Mouse (Mus musculus) mouse trophoblast stem cell (cell line): ENCODE measurements around the gene Castor1.

Experiments used
- in situ Hi-C, 2 experiments: fragments of 300-500 bp; cut with MseI, MboI; formaldehyde crosslinking; loops; 2 replicates in 1 of 2; 3 replicates in 1 of 2; pipeline ENCODE4 v1.15.1; 2025

Castor1 gene

GRCm38 (mm10) chr11:4231435-4231834 is 13.4 kb downstream of the Castor1 start:
- in situ Hi-C loops = no loop called here

- in situ Hi-C loops = no loop called here
These were observed 14.6 kb downstream of the Castor1 start for GRCm38 (mm10) chr11:4232644-4233043.

- in situ Hi-C loops = no loop called here
These were observed 17.1 kb downstream of the Castor1 start for GRCm38 (mm10) chr11:4235052-4235655.

DNA sequence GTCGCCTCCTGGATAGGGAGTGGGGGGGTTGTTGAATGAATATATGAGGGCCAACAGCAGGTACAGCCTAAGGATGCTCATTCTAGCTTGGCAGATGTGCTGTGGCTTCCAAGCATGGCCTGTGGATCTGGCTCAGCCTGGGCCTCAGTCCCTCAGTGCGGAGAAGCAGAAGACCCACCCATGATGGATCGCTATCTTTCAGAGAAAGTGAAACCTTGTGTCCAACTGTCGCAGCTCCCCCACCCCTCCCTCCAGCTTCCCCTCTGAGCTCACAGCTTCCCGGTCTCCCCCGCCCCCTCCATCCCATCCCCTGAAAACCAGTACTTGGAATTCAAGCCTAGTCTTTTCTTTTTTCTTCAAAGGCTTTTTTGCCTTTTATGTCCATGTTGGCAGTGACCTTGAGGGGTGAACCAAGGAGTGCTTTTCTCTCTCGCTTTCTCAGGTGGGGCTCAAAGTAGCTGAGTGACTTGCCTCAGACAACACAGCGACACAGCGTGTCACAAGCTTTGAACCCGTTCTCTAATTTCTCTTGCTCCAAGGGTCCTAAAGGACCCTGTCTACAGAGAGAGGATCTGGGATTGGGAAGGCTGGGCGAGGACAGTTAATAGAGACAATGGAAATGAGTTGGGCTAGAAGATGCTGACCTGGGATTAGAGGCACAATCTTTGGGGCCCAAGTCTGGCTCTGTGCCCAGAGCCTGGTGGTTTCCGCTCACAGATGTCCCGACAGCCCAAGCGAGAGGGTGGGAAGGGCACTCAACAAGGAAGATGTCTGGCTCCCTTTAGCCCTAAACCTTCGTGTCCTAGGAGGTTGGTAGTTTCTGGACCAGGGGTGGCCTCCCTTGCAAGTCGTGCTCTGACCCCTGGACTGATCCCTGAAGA is 17.9 kb downstream of the Castor1 start, which contains the start of gene Osm:
Gene Osm, plus strand, starts transcription at position 756 of the 881 bp plus-strand sequence.
- in situ Hi-C loops = no loop called here

DNA sequence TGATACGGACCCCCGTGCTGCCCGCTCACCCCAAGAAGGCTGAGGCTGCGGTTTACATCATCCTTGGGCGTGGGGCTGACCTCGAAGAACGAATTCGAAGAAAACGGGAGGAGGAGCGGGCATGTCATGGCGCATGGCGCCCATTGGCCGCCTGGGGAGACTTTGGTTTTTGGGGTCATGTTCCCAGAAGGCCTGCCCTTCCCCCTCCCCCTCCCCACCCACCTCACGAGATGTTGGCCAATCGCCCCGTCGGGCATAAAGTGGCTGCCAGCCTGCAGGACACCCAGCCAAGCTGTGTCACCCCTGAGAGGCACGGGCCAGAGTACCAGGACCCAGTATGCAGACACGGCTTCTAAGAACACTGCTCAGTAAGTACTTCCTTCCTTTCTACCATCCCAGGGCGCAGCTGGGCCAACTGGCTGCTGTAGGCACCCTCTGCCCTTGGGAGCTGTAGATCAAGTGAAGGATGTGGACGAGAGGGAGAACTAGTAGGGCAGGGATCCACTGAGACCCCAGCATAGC is 18.6 kb downstream of the Castor1 start:
- in situ Hi-C loops = no loop called here

GRCm38 (mm10) chr11:4237389-4237912 is 19.4 kb downstream of the Castor1 start:
- in situ Hi-C loops = no loop called here

DNA sequence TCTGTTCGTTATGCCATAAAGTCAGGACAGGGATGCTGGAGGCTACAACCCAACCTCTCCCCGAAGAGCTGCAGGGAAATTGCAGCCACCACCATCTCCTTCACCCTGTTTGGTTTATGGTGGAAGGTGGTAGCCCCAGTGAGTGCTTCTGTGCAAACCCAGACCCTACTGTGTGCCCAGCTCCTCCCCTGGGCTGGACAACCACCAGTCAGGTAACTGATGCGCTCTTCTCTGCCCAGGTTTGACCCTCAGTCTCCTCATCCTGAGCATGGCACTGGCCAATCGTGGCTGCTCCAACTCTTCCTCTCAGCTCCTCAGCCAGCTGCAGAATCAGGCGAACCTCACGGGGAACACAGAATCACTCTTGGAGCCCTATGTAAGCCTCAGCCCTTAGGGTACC is 20.1 kb downstream of the Castor1 start:
- in situ Hi-C loops = no loop called here

- in situ Hi-C loops = no loop called here
These were observed 21.7 kb downstream of the Castor1 start for GRCm38 (mm10) chr11:4239691-4240090.

GRCm38 (mm10) chr11:4240151-4240550 is 22.1 kb downstream of the Castor1 start:
- in situ Hi-C loops = no loop called here

GRCm38 (mm10) chr11:4241180-4241579 is 23.2 kb downstream of the Castor1 start:
- in situ Hi-C loops = no loop called here

DNA sequence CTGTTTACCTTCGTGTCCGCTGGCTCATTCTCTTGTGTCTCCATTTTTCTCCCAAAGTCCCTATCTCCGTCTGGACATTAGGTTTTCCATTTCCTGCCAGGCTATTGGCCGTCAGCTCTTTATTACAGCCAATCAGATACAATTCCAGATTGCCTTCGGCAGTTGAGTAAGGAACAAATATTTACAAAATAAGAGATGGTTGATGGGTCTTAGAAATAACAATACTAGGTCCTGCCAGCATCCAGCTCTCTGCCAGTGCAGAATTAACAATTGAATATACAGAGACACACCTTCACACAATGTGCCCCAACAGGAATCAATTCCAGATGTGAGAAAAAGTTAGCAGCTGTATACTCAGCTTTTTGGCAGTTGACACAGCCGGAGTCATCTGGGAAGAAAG is 28.1 kb downstream of the Castor1 start:
- in situ Hi-C loops = no loop called here

GRCm38 (mm10) chr11:4246623-4247022 is 28.6 kb downstream of the Castor1 start:
- in situ Hi-C loops = no loop called here

- in situ Hi-C loops = no loop called here
These were observed 29.4 kb downstream of the Castor1 start for GRCm38 (mm10) chr11:4247201-4247959.

DNA sequence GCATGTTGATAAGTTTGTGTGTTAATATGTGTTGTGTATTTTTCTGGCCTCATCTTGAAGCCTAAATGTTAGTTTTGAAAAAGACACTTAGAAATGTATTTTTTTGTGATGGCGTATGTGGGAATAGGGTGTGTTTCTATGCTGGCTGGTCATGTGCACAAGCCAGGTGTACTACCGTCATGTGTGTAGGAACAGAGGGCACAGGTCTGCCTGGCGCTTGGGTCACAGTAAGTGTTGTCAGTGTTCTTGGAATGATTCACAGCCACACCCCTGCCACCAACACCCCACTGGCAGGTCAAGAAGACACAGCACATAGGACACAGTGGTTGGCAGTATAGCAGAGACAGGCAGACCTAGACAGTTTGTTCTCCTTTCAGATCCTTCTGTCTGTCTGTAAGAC is 31.1 kb downstream of the Castor1 start:
- in situ Hi-C loops = no loop called here

- in situ Hi-C loops = loop anchor here in 1 of 2 experiments (10.0 kb wide), 1 partner anchor 175 kb away; no protein-coding TSS in a partner anchor
These were observed 32.3 kb downstream of the Castor1 start for GRCm38 (mm10) chr11:4250290-4250689.

DNA sequence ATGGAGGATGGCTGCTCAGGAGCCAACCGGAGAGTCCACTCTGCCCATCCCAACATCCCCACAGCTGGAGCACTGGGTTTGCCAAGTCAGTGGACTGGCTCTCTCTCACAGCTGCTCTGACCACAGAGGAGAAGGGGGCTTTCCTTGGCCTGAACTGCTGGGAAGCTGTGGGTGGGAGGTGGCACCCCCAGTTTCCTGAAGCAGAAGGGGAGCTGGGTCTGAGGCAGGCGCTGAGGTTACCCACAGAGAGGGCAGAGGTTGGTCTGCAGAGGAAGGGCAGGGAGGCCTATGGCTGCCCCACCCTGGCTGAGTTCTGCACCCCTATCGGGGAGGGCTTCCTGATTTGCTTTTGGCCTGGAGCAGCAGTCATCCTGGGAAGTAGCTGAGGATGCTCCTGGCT is 33.4 kb downstream of the Castor1 start:
- in situ Hi-C loops = loop anchor here in 1 of 2 experiments (10.0 kb wide), 1 partner anchor 173 kb away; no protein-coding TSS in a partner anchor

DNA sequence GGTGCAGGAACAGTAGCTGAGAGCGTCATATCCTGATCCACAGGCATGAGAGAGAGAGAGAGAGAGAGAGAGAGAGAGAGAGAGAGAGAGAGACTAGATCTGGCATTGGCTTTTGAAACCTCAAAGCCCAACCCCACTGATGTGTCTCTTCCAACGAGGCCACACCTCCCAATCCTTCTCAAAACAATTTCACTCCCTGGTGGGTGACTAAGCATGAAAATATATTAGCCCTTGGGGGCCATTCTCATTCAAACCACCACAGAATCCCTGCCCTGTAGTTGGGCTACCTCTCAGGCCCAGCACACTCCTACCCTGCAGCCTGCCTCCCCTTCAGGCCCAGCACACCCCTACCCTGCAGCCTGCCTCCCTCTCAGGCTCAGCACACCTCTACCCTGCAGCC is 34.9 kb downstream of the Castor1 start:
- in situ Hi-C loops = loop anchor here in 1 of 2 experiments (10.0 kb wide), 1 partner anchor 172 kb away; no protein-coding TSS in a partner anchor

DNA sequence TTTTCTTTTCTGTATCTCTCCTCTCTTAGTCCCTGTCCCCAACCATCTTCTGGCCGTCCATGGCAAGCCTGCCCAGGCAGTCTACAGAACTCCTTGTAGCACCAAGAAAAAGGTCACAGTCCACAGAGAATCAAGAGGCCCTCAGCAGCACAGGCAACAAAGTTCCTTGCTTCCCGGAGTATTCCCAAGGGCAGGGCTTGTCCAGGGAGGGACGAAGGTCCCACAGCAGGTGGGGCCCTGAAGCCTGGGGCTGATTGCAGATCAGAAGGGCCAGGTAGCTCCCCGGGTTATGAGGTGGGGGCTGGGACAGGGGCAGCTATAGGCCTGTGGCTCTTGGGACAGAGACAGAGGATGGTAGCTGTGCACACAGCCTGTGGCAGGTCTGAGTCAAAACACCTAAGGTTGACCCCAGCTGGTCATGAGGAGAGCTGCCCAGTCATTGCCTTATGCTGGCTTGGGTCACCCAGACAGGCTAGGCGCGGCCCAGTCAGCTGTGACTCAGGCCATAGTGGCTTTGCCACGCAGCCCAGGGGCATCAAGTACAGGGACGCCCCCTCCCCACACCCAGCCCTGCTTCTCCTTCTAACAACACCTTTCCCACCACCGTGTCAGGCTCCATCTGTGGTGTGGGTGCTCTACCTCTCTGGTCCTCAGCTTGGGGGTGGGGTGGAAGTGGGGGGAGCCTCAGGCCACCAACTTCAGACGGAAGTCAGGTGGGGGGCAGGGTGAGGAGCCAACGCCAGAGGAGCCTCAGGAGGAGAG is 39.0 kb downstream of the Castor1 start, which contains the start of gene Lif:
Gene Lif, plus strand, starts transcription at position 712 of the 762 bp plus-strand sequence.
- in situ Hi-C loops = loop anchor here (5.0 to 10.0 kb wide), 4 partner anchors 35 to 170 kb away; no protein-coding TSS in a partner anchor

- in situ Hi-C loops = loop anchor here (5.0 to 10.0 kb wide), 4 partner anchors 35 to 170 kb away; no protein-coding TSS in a partner anchor
These were observed 39.7 kb downstream of the Castor1 start for GRCm38 (mm10) chr11:4257756-4258155.

DNA sequence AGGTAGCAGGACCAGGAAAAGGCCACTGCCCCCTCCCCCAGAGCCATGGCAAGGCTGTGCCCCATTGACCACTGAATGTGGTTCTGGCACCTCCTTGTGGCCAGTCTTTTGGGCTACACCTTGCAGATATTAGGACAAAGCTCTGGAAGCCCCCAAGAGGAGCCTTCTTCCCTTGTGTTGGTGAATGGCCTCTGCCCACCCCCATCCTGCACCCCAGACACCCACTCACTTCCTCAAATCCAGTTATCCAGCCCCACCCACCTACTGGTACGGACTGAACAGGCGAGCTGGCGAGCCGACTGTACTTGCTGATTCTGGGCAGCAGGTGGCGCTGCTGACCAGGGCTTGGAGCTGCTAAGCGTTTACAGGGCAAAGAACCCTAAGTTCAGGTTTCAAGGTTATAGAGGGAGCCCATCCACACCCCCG is 40.6 kb downstream of the Castor1 start:
- in situ Hi-C loops = loop anchor here (5.0 to 10.0 kb wide), 4 partner anchors 36 to 169 kb away; no protein-coding TSS in a partner anchor
